Mouse (Mus musculus) T-helper 1 cell (primary cell): ENCODE measurements around the gene Tmem239.

Experiments
- in situ Hi-C: fragments of 300-600 bp; cut with MboI, MseI; formaldehyde crosslinking; loops from one replicate; pipeline ENCODE4 v1.15.1; 2025; ENCODE audit warnings: high pct_unique_total_duplicates

The Tmem239 gene

DNA sequence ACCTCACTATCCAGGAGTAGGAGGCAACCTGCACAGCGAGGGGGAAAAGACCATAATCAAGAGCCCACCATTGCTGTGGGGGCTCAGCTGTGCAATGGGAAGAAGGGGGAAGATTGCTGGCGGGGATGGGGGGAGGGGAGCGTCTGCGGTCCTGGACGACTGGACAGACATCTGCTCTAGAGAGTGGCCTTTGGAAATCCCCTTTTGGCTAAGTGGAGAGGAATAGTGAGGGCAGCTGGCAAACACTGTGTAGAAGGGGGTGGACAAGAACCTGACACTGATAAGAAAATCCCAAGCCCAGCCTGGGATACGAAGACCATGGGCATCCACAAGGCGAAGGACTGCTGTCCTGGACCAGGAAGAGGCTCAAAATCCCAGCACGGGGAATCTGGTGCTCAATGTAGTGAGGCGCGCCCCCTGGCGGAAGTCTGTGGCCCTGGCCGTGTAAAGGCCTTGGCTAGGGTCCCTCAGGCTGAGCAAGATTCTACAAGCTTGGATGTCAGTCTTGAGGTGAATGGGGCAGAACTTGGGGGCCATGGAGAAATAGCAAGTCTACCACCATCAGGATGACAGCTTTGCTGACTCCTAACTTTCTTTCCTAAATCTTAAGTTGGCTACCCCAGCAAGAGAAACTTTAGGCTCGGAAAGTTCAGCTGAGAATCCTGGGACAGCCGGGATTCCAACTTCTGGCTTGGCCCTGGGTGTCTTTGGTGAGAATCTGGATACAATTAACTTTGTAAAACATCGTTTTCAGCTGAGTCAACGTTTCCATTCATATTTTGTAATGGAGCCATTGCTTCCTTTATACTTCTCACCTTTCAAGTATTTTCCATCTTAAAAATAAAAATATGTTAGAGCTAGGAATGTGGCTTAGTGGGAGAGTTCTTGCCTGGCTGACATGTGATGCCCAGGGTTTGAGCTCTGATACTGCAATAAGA is 5.5 kb downstream of the Tmem239 start:
- in situ Hi-C loops: no loop called here

DNA sequence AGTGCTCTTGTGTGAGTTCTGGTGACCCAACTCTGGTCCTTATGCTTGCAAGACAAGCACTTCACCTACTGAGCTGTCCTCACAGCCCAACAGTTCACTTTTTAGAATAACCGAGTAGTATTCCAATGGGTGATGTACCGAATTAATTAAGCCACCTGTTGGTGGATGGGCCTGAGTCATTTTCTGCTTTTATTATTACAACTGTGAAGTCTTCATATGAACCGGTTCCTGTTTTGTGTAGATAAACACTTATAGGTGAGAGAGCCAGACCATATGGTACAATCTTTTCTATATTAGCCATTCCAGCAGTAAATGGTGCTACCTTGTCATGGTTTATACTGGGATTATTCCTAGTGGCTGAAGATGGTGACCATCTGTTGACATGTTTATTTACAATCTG is 6.5 kb downstream of the Tmem239 start:
- in situ Hi-C loops: no loop called here

DNA sequence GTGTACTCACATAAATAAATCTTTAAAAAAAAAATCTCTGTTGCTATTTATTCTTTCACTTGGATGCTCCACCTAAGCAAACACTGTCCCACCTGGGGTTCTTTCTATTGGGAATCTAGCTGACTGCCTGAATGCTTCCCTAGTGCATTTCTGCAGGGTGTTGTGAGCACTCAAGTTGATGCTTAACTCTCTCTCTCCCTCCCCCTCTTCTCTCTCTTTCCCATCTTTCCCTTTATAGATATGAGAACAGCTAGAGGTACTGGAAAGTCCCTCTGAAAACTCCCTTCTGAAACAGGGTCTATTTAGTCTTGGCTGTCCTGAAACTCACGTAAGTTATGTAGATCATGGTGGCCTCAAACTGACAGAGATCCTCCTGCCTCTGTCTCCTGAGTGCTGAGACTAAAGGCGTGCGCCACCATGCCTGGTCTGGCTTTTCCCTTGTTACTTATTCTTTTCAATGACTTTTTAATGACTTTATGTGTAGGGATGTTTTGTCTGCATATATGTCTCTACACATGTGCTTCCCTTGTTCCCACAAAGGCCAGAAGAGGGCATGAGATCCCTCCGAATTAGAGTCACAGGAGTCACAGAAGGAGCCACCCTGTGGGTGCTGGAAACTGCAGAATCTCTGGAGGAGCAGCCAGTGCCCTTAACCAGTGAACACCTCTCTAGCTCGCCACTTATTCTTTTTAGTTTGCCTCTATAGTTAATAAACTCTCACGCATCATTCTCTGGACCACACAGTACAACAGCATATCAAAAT is 8.0 kb downstream of the Tmem239 start:
- in situ Hi-C loops: no loop called here

DNA sequence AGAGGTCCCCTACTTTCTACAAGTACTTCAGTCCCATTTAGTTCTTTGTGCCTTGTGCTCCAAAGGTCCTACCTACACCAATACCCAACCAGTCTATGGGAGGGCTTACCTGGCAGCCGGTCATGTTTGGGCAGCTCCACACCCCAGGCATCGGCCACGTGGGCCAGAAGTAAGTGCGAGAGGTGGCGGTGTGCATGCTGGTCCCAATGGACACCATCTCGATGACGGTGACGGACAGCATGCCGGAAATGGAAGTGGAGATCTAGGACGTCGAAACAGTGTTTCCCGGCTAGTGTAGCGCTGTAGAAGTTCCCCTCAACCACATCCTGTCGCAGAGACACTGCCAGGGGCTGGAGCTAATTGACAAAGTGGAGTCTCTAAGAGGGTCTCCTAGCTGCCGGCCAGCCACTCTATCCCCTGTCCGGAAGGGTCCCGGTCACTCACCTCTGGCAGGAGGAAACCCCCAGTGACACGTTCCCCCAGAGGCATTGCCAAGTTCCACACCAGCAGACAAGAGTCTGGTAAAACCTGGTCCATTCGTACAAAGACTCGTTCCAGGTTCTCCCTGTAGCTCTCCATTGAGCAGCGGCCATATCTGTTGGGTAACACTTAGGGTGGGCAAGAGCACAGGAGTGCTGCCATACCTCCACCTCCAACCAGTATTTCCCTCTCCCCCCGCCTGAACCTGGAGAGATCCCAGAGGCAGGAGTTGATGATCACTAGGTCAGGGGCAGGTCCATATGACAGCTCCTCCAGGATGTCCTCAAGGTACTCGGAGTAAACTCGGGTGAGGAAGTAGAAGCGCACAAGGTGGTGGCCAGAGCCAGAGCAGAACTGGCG is 15.7 kb downstream of the Tmem239 start:
- in situ Hi-C loops: loop anchor here (5.0 to 10.0 kb wide), 2 partner anchors 140 to 247 kb away; partner anchors contain the start of genes Idh3b and Snrpb

GRCm38 (mm10) chr2:130423397-130424125 is 17.3 kb downstream of the Tmem239 start:
- in situ Hi-C loops: loop anchor here (5.0 to 10.0 kb wide), 2 partner anchors 141 to 249 kb away; partner anchors contain the start of genes Idh3b and Snrpb

GRCm38 (mm10) chr2:130424126-130424853 is 18.0 kb downstream of the Tmem239 start, which contains the start of the genes Vps16 and Pced1a:
Vps16 (plus strand) TSS chr2:130424339.
Pced1a (minus strand) TSS chr2:130424701.
- in situ Hi-C loops: loop anchor here (5.0 to 10.0 kb wide), 2 partner anchors 142 to 249 kb away; partner anchors contain the start of genes Idh3b and Snrpb

- in situ Hi-C loops: loop anchor here (10.0 kb wide), 1 partner anchor 250 kb away; the partner anchor contains the start of gene Snrpb
Observed at GRCm38 (mm10) chr2:130425112-130425511, 18.8 kb downstream of the Tmem239 start.

GRCm38 (mm10) chr2:130429851-130430250 is 23.6 kb downstream of the Tmem239 start:
- in situ Hi-C loops: loop anchor here (10.0 kb wide), 1 partner anchor 255 kb away; the partner anchor contains the start of gene Snrpb

- in situ Hi-C loops: no loop called here
Observed at GRCm38 (mm10) chr2:130430484-130430883, 24.2 kb downstream of the Tmem239 start.

DNA sequence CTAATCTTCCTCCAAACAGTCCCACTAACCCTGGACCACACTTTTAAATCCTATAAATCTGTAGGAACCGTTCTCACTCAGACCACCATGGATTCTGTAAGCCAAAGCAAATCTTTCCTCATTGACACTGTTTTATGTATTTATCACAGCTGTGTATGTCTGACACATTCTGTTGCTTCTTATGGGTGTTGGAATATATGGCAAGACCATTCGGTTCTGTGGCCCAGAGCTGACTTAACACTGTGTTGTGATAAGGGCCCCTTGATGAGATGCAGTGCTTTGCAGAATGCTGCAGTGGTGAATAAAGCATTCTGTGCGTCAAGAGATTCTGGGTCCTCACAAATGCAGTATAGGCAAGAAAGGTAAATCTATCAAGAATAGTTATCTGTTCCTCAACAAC is 25.9 kb downstream of the Tmem239 start:
- in situ Hi-C loops: no loop called here

DNA sequence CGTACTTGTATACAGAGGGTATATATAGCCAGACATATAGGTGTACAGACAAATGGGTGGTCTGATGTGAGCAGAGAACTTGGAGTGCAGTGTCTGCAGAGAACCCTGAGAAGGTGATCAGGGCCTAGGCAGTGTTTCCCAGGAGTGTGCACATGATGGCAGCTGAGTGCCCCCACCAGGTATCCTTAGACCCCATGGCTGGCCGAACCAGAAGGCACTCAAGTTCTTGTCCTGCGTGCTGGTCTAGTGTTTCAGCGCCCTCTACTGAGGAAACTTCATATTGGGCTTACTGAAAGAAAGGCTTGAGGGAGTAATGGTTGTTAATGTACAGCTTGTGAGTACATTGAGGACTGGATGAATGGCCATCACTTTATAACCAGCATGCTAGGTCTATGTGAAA is 26.9 kb downstream of the Tmem239 start:
- in situ Hi-C loops: no loop called here

GRCm38 (mm10) chr2:130436769-130437168 is 30.5 kb downstream of the Tmem239 start:
- in situ Hi-C loops: no loop called here

GRCm38 (mm10) chr2:130438861-130439260 is 32.6 kb downstream of the Tmem239 start:
- in situ Hi-C loops: no loop called here

GRCm38 (mm10) chr2:130439840-130440480 is 33.7 kb downstream of the Tmem239 start:
- in situ Hi-C loops: no loop called here

GRCm38 (mm10) chr2:130442162-130442561 is 35.9 kb downstream of the Tmem239 start:
- in situ Hi-C loops: no loop called here

DNA sequence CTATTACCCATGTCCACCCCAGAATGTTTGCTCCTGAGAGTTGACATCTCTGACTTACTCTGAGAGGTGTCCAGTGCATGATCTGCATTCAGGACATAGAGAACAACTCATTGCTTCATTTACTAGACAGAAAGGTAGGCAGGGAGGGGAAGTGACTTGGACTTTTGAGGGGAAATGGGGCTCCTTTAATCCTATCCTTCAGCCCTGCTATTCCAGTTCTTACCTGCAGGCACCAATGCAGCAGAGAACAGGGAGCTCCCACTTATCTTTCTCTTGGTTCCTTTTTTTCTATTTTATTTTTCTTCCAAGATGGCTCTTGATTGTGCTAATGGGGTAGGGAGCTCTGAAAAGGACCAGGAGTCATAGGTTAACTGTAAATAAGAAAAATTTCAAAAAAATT is 42.2 kb downstream of the Tmem239 start:
- in situ Hi-C loops: no loop called here

GRCm38 (mm10) chr2:130449021-130449793 is 42.9 kb downstream of the Tmem239 start:
- in situ Hi-C loops: no loop called here

- in situ Hi-C loops: no loop called here
Observed at GRCm38 (mm10) chr2:130449794-130450433, 43.6 kb downstream of the Tmem239 start, which contains the start of gene Ptpra. Ptpra (plus strand) TSS chr2:130450278.
